Mouse (Mus musculus): Measurements from ENCODE around the gene Slc27a5. TPM values are rescaled to one million over a fixed set of nuclear protein-coding genes. Genes with fewer than 3 reads are reported as not detected.
A peak's percentile ranks its signal among the peaks of the same experiment; 100 is the strongest.

The Slc27a5 gene
- not detected in 2 replicates for polyA plus RNA-seq (2014; fragmentation: Nextera tagmentation; extraction: Ambion mirVana)

DNA sequence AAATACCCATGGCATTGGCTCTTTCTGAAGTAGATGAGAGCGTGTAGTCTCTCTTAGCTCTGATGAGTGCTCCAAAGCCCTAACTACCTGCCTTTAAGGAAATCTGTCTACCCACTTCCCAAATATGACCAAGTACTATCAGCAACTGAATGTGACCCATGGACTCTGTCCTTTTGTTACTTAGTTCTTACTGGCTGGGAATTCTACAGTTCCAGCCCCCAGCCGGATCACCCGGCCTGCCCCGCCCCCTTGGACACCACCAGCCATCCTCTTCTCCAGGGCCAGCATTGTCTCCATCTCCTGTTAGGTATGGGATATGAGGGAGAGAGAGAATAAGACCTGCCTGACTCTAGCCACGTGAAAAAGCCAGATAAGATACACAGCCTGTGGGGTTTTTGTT is at the start of gene Slc27a5:
Gene Slc27a5 (minus strand): TSS at position 140 of the 400 bp plus-strand sequence.
- Histone ChIP-seq H3K27ac (ENCODE audit: low read depth, low read length) (no peak within 1 kb of the TSS), H3K36me3 (ENCODE audit: control insufficient read depth, insufficient read depth, low read length) (no peaks in the 10 kb centered on the region), H3K4me3 (ENCODE audit: low read depth, low read length) (no peak within 1 kb of the TSS), H3K9ac (ENCODE audit: low read depth, low read length) (no peak within 1 kb of the TSS), H3K4me1 (ENCODE audit: control insufficient read depth, insufficient read depth, low read length) (no peaks in the 10 kb centered on the region), H3K27me3 (ENCODE audit: control insufficient read depth, insufficient read depth, low read length) (no peaks in the 10 kb centered on the region), H3K9me3 (replicated peaks; ENCODE audit: control insufficient read depth, low read length) (no peaks in the 10 kb centered on the region), H3K4me2 (no peak within 1 kb of the TSS)
- no peak for ATAC-seq (replicated peaks; ENCODE audit: insufficient number of reproducible peaks, low FRiP score, low TSS enrichment)
- 72% methylated on average over 5 of the region's 5 CpGs for WGBS (ENCODE audit: insufficient replicate concordance)

DNA sequence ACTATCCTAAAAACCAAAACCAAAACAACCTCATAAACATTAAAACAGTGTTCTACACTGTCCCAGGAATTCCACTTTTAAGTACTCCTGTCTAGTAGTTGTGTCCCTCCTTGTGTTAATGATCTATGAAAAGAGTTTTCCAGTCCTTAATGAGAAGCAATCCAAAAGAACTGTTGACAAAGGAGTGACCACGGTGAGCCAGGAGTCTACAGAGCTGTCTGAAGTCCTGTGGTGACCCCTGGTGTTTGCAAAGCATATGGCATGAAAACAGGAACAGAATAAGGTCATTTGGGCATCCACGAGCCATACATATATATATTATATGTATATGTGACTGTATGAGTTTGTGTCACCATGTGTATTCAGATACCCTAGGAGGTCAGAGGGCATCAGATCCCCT is 48.1 kb upstream of the Slc27a5 start:
- WGBS (ENCODE audit: insufficient replicate concordance): 9% methylated on average over 2 of the region's 2 CpGs

DNA sequence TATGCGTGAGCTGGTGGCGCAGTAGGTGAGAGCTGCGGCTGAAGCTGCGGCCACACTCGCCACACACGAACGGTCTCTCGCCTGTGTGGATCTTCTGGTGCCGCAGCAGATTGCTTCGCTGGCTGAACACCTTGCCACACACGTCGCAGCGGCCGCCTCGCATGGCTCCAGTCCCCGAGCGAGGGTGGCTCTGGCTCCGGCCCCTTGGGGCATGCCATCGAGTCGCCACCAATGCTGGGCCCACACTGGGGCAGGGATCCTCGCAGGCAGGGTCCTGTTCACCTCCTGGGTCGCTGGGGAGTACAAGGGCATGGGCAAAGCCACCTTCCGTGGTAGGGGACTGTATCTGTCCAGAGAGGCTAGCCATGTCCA is 46.2 kb upstream of the Slc27a5 start:
- H3K4me3 ChIP-seq (ENCODE audit: low read depth, low read length): peak overlapping the region; percentile 55
- peaks cover 2% of the 10 kb centered on the region; the same call in 1 of the 2 replicates for H3K36me3 ChIP-seq (ENCODE audit: control insufficient read depth, insufficient read depth, low read length)
- peak overlapping the region; percentile 96 for H3K4me2 ChIP-seq
- peaks cover 8% of the 10 kb centered on the region for H3K4me1 ChIP-seq (ENCODE audit: control insufficient read depth, insufficient read depth, low read length)
- 0 out of 2 replicates have a peak, but pooled peaks have one; percentile 2 for ATAC-seq (replicated peaks; ENCODE audit: insufficient number of reproducible peaks, low FRiP score, low TSS enrichment)
- no peak overlapping the region for H3K27ac ChIP-seq (ENCODE audit: low read depth, low read length)
- peaks cover 36% of the 10 kb centered on the region for H3K27me3 ChIP-seq (ENCODE audit: control insufficient read depth, insufficient read depth, low read length)
- H3K9me3 ChIP-seq (replicated peaks; ENCODE audit: control insufficient read depth, low read length): peaks cover 9% of the 10 kb centered on the region
- peak overlapping the region; percentile 68 for H3K9ac ChIP-seq (ENCODE audit: low read depth, low read length)
- 4% methylated on average over 23 of the region's 23 CpGs for WGBS (ENCODE audit: insufficient replicate concordance)

More for the DNA sequence above, 48.1 kb upstream of the Slc27a5 start:
- no peak overlapping the region for H3K27ac ChIP-seq (ENCODE audit: low read depth, low read length)
- H3K4me1 ChIP-seq (ENCODE audit: control insufficient read depth, insufficient read depth, low read length): peaks cover 7% of the 10 kb centered on the region
- no peak overlapping the region for H3K9ac ChIP-seq (ENCODE audit: low read depth, low read length)
- H3K36me3 ChIP-seq (ENCODE audit: control insufficient read depth, insufficient read depth, low read length): no peaks in the 10 kb centered on the region
- H3K4me3 ChIP-seq (ENCODE audit: low read depth, low read length): no peak overlapping the region
- peaks cover 9% of the 10 kb centered on the region for H3K9me3 ChIP-seq (replicated peaks; ENCODE audit: control insufficient read depth, low read length)
- peaks cover 36% of the 10 kb centered on the region for H3K27me3 ChIP-seq (ENCODE audit: control insufficient read depth, insufficient read depth, low read length)
- peak; percentile 39; the same call in 1 of the 2 replicates for ATAC-seq (replicated peaks; ENCODE audit: insufficient number of reproducible peaks, low FRiP score, low TSS enrichment)
- H3K4me2 ChIP-seq: no peak overlapping the region

DNA sequence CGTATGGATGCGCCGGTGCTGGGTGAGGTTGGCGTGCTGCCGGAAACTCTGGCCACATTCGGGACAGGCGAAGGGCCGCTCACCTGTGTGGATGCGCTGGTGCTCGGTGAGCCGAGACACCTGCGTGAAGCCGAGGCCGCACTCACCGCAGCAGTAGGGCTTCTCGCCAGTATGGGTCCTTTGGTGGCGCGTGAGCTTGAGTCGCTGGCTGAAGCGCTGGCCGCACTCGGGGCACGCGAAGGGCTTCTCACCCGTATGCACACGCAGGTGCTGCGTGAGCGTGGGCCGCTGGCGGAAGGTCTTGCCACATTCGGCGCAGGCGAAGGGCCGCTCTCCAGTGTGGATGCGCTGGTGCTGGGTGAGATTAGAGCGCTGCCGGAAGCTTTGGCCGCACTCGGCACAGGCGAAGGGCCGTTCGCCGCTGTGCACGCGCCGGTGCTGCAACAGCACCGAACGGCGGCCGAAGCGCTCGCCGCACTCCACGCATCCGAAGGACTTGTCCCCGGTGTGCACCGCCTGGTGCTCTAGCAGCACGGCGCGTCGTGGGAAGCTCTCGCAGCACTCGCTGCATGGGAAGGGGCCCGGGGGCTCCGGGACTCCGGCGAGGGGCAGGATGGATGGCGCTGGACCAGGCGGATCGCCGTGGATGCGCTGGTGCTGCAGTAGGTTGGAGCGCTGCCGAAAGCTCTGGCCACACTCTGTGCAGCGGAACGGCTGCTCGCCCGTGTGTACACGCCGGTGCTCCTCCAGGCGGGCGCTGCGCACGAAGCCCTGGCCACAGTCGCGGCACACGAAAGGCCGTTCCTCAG is 45.7 kb upstream of the Slc27a5 start:
- no peak overlapping the region for H3K27ac ChIP-seq (ENCODE audit: low read depth, low read length)
- ATAC-seq (replicated peaks; ENCODE audit: insufficient number of reproducible peaks, low FRiP score, low TSS enrichment): peak; percentile 24

DNA sequence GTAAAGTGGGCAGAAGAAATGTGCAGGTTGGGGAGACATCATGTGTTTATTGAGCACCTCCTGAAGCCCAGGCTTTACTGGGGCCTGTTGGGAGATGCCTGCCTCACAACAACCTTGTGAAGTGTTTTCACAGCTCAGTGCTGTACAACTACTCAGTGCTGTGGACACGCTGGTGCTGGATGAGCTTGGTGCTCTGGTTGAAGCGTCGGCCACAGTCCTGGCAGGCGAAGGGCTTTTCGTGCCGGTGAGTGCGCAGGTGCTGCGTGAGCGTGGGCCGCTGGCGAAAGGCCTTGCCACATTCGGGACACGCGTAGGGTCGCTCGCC is 45.1 kb upstream of the Slc27a5 start:
- no peak for ATAC-seq (replicated peaks; ENCODE audit: insufficient number of reproducible peaks, low FRiP score, low TSS enrichment)
- Histone ChIP-seq H3K4me3 (ENCODE audit: low read depth, low read length) (peak overlapping the region; percentile 55; the same call in 1 of the 2 replicates), H3K36me3 (ENCODE audit: control insufficient read depth, insufficient read depth, low read length) (peaks cover 2% of the 10 kb centered on the region; the same call in 1 of the 2 replicates), H3K27me3 (ENCODE audit: control insufficient read depth, insufficient read depth, low read length) (peaks cover 36% of the 10 kb centered on the region), H3K27ac (ENCODE audit: low read depth, low read length) (no peak overlapping the region), H3K9ac (ENCODE audit: low read depth, low read length) (no peak overlapping the region), H3K4me1 (ENCODE audit: control insufficient read depth, insufficient read depth, low read length) (peaks cover 15% of the 10 kb centered on the region), H3K9me3 (replicated peaks; ENCODE audit: control insufficient read depth, low read length) (peaks cover 9% of the 10 kb centered on the region), H3K4me2 (peak overlapping the region; percentile 96)
- WGBS (ENCODE audit: insufficient replicate concordance): 36% methylated on average over 16 of the region's 16 CpGs

More for the DNA sequence above, 45.7 kb upstream of the Slc27a5 start:
- Histone ChIP-seq H3K9me3 (replicated peaks; ENCODE audit: control insufficient read depth, low read length) (peaks cover 9% of the 10 kb centered on the region), H3K4me3 (ENCODE audit: low read depth, low read length) (peak overlapping the region; percentile 55), H3K4me1 (ENCODE audit: control insufficient read depth, insufficient read depth, low read length) (peaks cover 14% of the 10 kb centered on the region), H3K36me3 (ENCODE audit: control insufficient read depth, insufficient read depth, low read length) (peaks cover 2% of the 10 kb centered on the region; the same call in 1 of the 2 replicates), H3K9ac (ENCODE audit: low read depth, low read length) (peak overlapping the region; percentile 68), H3K4me2 (peak overlapping the region; percentile 96), H3K27me3 (ENCODE audit: control insufficient read depth, insufficient read depth, low read length) (peaks cover 36% of the 10 kb centered on the region)
- WGBS (ENCODE audit: insufficient replicate concordance): 4% methylated on average over 88 of the region's 88 CpGs

DNA sequence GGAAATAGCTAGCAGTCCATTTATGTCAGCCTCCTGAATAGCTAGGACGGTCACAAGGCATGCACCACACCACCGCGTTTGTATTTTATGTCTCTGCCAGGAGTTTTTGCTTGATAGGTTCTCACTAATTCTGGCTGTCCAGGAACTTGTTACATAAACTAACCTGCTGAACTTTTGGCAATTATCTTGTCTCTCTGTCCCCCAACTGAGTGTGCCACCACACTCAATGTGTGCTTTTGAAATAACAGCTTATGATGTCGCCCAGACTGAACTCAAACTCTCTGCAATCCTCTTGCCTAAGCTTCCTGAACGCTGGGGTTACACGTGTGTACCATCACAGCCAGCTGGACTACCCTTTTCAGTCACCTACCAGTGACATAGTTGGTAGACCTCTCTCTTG is 44.5 kb upstream of the Slc27a5 start:
- H3K27me3 ChIP-seq (ENCODE audit: control insufficient read depth, insufficient read depth, low read length): peaks cover 36% of the 10 kb centered on the region
- H3K4me2 ChIP-seq: no peak overlapping the region
- H3K9ac ChIP-seq (ENCODE audit: low read depth, low read length): no peak overlapping the region
- no peak for ATAC-seq (replicated peaks; ENCODE audit: insufficient number of reproducible peaks, low FRiP score, low TSS enrichment)
- no peak overlapping the region for H3K27ac ChIP-seq (ENCODE audit: low read depth, low read length)
- 65% methylated on average over 6 of the region's 6 CpGs for WGBS (ENCODE audit: insufficient replicate concordance)
- H3K4me1 ChIP-seq (ENCODE audit: control insufficient read depth, insufficient read depth, low read length): peaks cover 15% of the 10 kb centered on the region
- H3K4me3 ChIP-seq (ENCODE audit: low read depth, low read length): no peak overlapping the region
- peaks cover 2% of the 10 kb centered on the region; the same call in 1 of the 2 replicates for H3K36me3 ChIP-seq (ENCODE audit: control insufficient read depth, insufficient read depth, low read length)
- H3K9me3 ChIP-seq (replicated peaks; ENCODE audit: control insufficient read depth, low read length): peaks cover 9% of the 10 kb centered on the region

DNA sequence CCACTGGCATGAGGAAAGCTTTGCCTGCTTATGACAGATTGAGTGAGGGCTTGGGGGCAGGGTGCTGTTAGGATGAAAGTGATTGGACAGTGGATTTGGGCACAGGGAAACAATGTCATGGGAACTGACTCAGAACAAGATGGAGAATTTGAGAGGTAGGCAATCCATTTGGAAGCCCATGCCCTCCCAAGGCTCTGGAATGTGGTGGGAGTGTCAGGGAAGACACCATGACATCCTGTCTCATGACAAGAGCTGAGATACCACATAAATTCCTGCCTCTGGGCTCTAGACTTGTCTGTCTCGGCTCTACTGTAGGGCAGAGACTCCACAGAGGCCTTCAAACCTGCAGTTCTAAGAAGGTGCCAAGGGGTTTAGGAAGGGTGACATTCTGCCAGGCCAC is 43.3 kb upstream of the Slc27a5 start:
- WGBS (ENCODE audit: insufficient replicate concordance): 59% methylated on average over 1 of the region's 1 CpGs

DNA sequence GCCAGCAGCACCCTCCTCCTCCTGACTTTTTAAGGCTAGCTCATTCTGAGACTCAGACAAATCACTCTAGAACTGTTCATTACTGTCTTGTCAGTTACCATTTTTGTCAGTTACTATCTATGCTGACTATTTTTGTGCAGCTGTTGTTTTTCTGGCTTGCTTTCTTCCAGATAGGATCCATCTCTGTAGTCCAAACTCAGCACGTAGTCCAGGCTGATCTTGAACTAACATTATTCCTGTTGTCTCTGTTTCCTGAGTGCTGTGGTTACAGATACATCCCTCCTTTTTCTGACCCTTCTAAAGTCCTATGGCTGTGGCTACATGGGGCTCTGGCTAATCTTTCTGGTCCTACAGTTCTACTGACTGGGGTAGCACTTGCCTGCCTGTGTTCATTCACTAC is 41.2 kb upstream of the Slc27a5 start:
- peak overlapping the region; percentile 69 for H3K4me2 ChIP-seq
- H3K4me3 ChIP-seq (ENCODE audit: low read depth, low read length): peak overlapping the region; percentile 81
- H3K27me3 ChIP-seq (ENCODE audit: control insufficient read depth, insufficient read depth, low read length): peaks cover 21% of the 10 kb centered on the region
- peaks cover 18% of the 10 kb centered on the region for H3K4me1 ChIP-seq (ENCODE audit: control insufficient read depth, insufficient read depth, low read length)
- ATAC-seq (replicated peaks; ENCODE audit: insufficient number of reproducible peaks, low FRiP score, low TSS enrichment): no peak
- H3K27ac ChIP-seq (ENCODE audit: low read depth, low read length): peak overlapping the region; percentile 99; the same call in 1 of the 2 replicates
- WGBS (ENCODE audit: insufficient replicate concordance): 55% methylated on average over 1 of the region's 1 CpGs
- peaks cover 9% of the 10 kb centered on the region for H3K9me3 ChIP-seq (replicated peaks; ENCODE audit: control insufficient read depth, low read length)
- peaks cover 14% of the 10 kb centered on the region for H3K36me3 ChIP-seq (ENCODE audit: control insufficient read depth, insufficient read depth, low read length)
- H3K9ac ChIP-seq (ENCODE audit: low read depth, low read length): peak overlapping the region; percentile 97

More for the DNA sequence above, 43.3 kb upstream of the Slc27a5 start:
- H3K4me2 ChIP-seq: no peak overlapping the region
- H3K9ac ChIP-seq (ENCODE audit: low read depth, low read length): no peak overlapping the region
- H3K27me3 ChIP-seq (ENCODE audit: control insufficient read depth, insufficient read depth, low read length): peaks cover 36% of the 10 kb centered on the region
- peaks cover 20% of the 10 kb centered on the region for H3K4me1 ChIP-seq (ENCODE audit: control insufficient read depth, insufficient read depth, low read length)
- peaks cover 4% of the 10 kb centered on the region; the same call in 1 of the 2 replicates for H3K36me3 ChIP-seq (ENCODE audit: control insufficient read depth, insufficient read depth, low read length)
- no peak for ATAC-seq (replicated peaks; ENCODE audit: insufficient number of reproducible peaks, low FRiP score, low TSS enrichment)
- peaks cover 9% of the 10 kb centered on the region for H3K9me3 ChIP-seq (replicated peaks; ENCODE audit: control insufficient read depth, low read length)
- H3K27ac ChIP-seq (ENCODE audit: low read depth, low read length): no peak overlapping the region
- H3K4me3 ChIP-seq (ENCODE audit: low read depth, low read length): no peak overlapping the region

All from heart, embryonic 11.5 days (tissue).